Mouse (Mus musculus): Measurements from ENCODE around the gene Olfr1180. TPM values are rescaled to one million over a fixed set of nuclear protein-coding genes. Genes with fewer than 3 reads are reported as not detected.
"Not testable (repeated sequence)": the region's sequence is repeated elsewhere in the genome, so short reads cannot be mapped to it uniquely, and the experiment has no call there.

Olfr1180 gene
- not detected in 2 replicates for polyA plus RNA-seq (2012; ENCODE audit: insufficient read depth, insufficient read length, missing spikeins)

- no peak within 1 kb of the TSS for H3K4me3 ChIP-seq (ENCODE audit: insufficient read depth, low read depth, low read length)
- H3K27ac ChIP-seq (replicated peaks; ENCODE audit: low read depth, low read length) = no peak within 1 kb of the TSS
- H3K4me1 ChIP-seq (ENCODE audit: control insufficient read depth, insufficient read depth, insufficient read length, low read length) = no peaks in the 10 kb centered on the region
Measured at GRCm38 (mm10) chr2:88419051-88419450, at the start of gene Olfr1180. Olfr1180 (minus strand) TSS chr2:88419151.

DNA sequence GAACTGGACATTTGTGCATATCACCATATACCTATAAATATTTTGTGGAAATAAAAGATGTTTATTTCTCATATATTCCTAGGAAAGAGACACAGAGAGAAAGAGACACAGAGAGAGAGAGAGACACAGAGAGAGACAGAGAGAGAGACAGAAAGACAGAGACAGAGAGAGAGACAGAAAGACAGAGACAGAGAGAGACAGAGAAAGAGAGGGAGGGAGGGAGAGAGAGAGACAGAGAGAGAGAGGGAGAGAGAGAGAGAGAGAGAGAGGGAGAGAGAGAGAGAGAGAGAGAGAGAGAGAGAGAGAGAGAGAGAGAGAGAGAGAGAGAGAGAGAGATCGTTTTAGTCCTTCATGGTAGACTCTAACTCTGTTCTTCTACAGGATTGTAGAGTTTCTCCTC lies 35.6 kb upstream of the Olfr1180 start, which contains the start of gene Olfr1183:
TSS of gene Olfr1183 (plus strand) at position 301 of the 400 bp plus-strand sequence.
- not testable (repeated sequence) for H3K4me1 ChIP-seq (ENCODE audit: control insufficient read depth, insufficient read depth, insufficient read length, low read length); H3K27ac ChIP-seq (replicated peaks; ENCODE audit: low read depth, low read length); H3K4me3 ChIP-seq (ENCODE audit: insufficient read depth, low read depth, low read length)

DNA sequence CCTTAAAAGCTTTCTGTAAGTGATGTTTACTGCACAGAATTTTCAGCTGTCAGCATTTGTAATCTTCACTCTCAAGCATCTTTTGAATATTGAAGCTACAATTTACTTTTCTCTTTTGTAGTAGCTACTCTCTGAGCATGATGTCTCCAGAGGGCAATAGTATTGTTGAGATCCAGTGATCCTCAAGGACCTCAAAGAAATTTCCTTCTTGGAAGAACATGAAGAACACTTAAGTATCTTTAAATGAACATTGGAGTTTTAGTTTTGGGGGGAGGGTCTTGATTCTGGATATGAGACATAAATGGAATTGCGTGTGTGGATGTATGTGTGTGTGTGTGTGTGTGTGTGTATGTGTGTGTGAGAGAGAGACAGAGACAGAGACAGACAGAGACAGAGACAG lies 30.1 kb upstream of the Olfr1180 start, which contains the start of gene Gm13757:
TSS of gene Gm13757 (minus strand) at position 101 of the 400 bp plus-strand sequence.
- no peaks in the 10 kb centered on the region for H3K4me1 ChIP-seq (ENCODE audit: control insufficient read depth, insufficient read depth, insufficient read length, low read length)
- no peak within 1 kb of the TSS for H3K27ac ChIP-seq (replicated peaks; ENCODE audit: low read depth, low read length)
- no peak within 1 kb of the TSS for H3K4me3 ChIP-seq (ENCODE audit: insufficient read depth, low read depth, low read length)

- H3K4me3 ChIP-seq (ENCODE audit: insufficient read depth, low read depth, low read length) = no peak within 1 kb of the TSS
- no peaks in the 10 kb centered on the region for H3K4me1 ChIP-seq (ENCODE audit: control insufficient read depth, insufficient read depth, insufficient read length, low read length)
- no peak within 1 kb of the TSS for H3K27ac ChIP-seq (replicated peaks; ENCODE audit: low read depth, low read length)
Measured at GRCm38 (mm10) chr2:88426071-88426470, 7.1 kb upstream of the Olfr1180 start, which contains the start of gene Olfr1181. Olfr1181 (minus strand) TSS chr2:88426171.

DNA sequence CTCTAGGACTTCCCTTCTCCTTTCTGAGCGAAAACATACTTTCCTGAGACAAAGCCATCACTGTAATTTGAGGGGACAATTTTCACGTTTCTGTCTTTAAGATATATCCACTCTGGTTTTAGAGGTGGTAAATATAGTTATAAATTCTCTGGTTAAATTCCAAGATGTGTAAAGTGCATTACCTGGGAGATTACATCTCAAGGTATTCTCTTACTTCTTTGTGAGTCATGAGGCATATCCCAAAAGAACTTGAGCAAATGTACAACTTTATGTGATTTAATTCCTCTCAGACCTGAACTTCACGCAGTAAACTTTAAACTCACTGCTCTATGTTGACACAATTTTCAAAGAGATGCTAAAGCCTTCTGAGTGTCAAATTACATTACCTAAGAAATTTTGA lies 12.6 kb downstream of the Olfr1180 start, which contains the start of gene Olfr1179:
TSS of gene Olfr1179 (minus strand) at position 101 of the 400 bp plus-strand sequence.
- Histone ChIP-seq H3K4me1 (ENCODE audit: control insufficient read depth, insufficient read depth, insufficient read length, low read length) (no peaks in the 10 kb centered on the region), H3K4me3 (ENCODE audit: insufficient read depth, low read depth, low read length) (no peak within 1 kb of the TSS), H3K27ac (replicated peaks; ENCODE audit: low read depth, low read length) (no peak within 1 kb of the TSS)

DNA sequence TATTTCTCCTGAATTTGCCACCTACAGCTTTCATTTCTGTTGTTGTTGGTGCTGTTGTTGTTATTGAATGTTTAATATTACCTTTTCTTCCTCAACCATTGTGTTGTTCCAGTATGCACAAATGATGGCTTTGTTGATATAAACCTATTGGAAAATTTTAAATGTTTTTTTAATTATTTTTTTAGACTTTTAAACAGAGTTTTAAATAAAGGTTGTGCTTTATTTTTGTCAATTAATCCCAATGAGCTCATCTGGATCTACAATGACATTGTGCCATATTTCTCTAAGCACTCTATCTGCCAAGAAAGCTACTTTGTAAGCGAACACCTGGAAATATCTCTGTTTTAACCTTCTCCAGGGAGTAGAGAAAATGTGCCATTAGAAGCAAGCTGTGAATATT lies 32.2 kb downstream of the Olfr1180 start, which contains the start of gene Olfr1178:
TSS of gene Olfr1178 (plus strand) at position 301 of the 400 bp plus-strand sequence.
- Histone ChIP-seq H3K27ac (replicated peaks; ENCODE audit: low read depth, low read length) (no peak within 1 kb of the TSS), H3K4me1 (ENCODE audit: control insufficient read depth, insufficient read depth, insufficient read length, low read length) (no peaks in the 10 kb centered on the region), H3K4me3 (ENCODE audit: insufficient read depth, low read depth, low read length) (no peak within 1 kb of the TSS)

Other genes with a start within 250 kb of the Olfr1180 start
- not detected in 2 replicates for gene Olfr1168, start 237.3 kb downstream of the Olfr1180 start, polyA plus RNA-seq (2012; ENCODE audit: insufficient read depth, insufficient read length, missing spikeins)
- gene Olfr1170, start 190.8 kb downstream of the Olfr1180 start, polyA plus RNA-seq (2012; ENCODE audit: insufficient read depth, insufficient read length, missing spikeins) = not detected in 2 replicates
- not detected in 2 replicates for gene Olfr1173, start 139.3 kb downstream of the Olfr1180 start, polyA plus RNA-seq (2012; ENCODE audit: insufficient read depth, insufficient read length, missing spikeins)
- gene Olfr1174-ps, start 104.0 kb downstream of the Olfr1180 start, polyA plus RNA-seq (2012; ENCODE audit: insufficient read depth, insufficient read length, missing spikeins) = not detected in 2 replicates
- gene Olfr1175-ps, start 91.9 kb downstream of the Olfr1180 start, polyA plus RNA-seq (2012; ENCODE audit: insufficient read depth, insufficient read length, missing spikeins) = not detected in 2 replicates
- gene Olfr1176, start 82.4 kb downstream of the Olfr1180 start, polyA plus RNA-seq (2012; ENCODE audit: insufficient read depth, insufficient read length, missing spikeins) = not detected in 2 replicates
- not detected in 2 replicates for gene Olfr1177-ps, start 72.7 kb downstream of the Olfr1180 start, polyA plus RNA-seq (2012; ENCODE audit: insufficient read depth, insufficient read length, missing spikeins)
- not detected in 2 replicates for gene Olfr1178, start 32.1 kb downstream of the Olfr1180 start, polyA plus RNA-seq (2012; ENCODE audit: insufficient read depth, insufficient read length, missing spikeins)
- not detected in 2 replicates for gene Olfr1179, start 12.7 kb downstream of the Olfr1180 start, polyA plus RNA-seq (2012; ENCODE audit: insufficient read depth, insufficient read length, missing spikeins)
- gene Olfr1181, start 7.0 kb upstream of the Olfr1180 start, polyA plus RNA-seq (2012; ENCODE audit: insufficient read depth, insufficient read length, missing spikeins) = not detected in 2 replicates
- not detected in 2 replicates for gene Gm13757, start 30.0 kb upstream of the Olfr1180 start, polyA plus RNA-seq (2012; ENCODE audit: insufficient read depth, insufficient read length, missing spikeins)
- gene Olfr1183, start 35.7 kb upstream of the Olfr1180 start, polyA plus RNA-seq (2012; ENCODE audit: insufficient read depth, insufficient read length, missing spikeins) = not detected in 2 replicates
- not detected in 2 replicates for gene Olfr1184, start 64.4 kb upstream of the Olfr1180 start, polyA plus RNA-seq (2012; ENCODE audit: insufficient read depth, insufficient read length, missing spikeins)
- not detected in 2 replicates for gene Olfr1185-ps1, start 74.2 kb upstream of the Olfr1180 start, polyA plus RNA-seq (2012; ENCODE audit: insufficient read depth, insufficient read length, missing spikeins)
- gene Olfr1186, start 99.4 kb upstream of the Olfr1180 start, polyA plus RNA-seq (2012; ENCODE audit: insufficient read depth, insufficient read length, missing spikeins) = not detected in 2 replicates
- gene Olfr1188, start 137.8 kb upstream of the Olfr1180 start, polyA plus RNA-seq (2012; ENCODE audit: insufficient read depth, insufficient read length, missing spikeins) = not detected in 2 replicates
- gene Olfr1189, start 167.3 kb upstream of the Olfr1180 start, polyA plus RNA-seq (2012; ENCODE audit: insufficient read depth, insufficient read length, missing spikeins) = not detected in 2 replicates
- gene Olfr1191-ps1, start 221.4 kb upstream of the Olfr1180 start, polyA plus RNA-seq (2012; ENCODE audit: insufficient read depth, insufficient read length, missing spikeins) = not detected in 2 replicates
- gene Olfr1192-ps1, start 229.4 kb upstream of the Olfr1180 start, polyA plus RNA-seq (2012; ENCODE audit: insufficient read depth, insufficient read length, missing spikeins) = not detected in 2 replicates